Comparison of ENCODE assay signal across 8 mouse cellular contexts in the genomic region with DNA sequence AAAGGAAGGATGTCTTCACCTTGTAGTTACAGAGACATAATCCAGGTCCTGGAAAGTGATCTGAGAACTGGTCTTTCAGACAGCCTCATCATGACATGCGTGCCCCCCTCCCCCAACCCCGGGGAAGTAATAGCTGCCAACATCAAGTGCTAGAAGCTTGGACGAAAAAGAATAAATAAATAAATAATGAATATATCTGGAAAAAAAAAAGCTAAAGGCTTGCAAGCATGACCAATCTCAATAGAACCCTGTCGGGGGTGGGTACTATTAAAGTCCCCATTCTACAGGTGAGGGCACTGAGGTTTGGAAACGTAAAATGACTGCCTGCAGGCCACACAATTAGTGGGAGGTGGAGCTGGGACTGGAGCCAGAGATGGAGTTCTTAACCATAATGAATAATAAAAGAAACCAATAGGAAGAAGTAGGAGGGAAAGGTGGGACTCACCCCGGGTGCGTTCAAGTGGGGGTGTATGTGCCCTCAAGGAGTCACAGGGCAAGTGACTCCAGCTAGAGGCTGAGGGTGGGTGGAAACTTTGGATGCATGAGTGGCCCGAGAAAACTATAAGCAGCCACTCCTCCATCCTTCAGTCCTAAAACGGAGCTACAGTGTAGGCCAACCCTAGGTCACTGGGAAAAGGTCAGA. TPM values are rescaled to one million over a fixed set of nuclear protein-coding genes. Genes with fewer than 3 reads are reported as not detected.
A peak's percentile ranks its signal among the peaks of the same experiment; 100 is the strongest.
DNase-seq lines count a peak whose midpoint lies in the region; ATAC-seq and TF ChIP-seq lines count a peak whose summit lies in the region.

No protein-coding gene starts in this region.

- TF ChIP-seq RAD21 in MEL (IDR thresholded peaks at IDR 0.05; ENCODE audit: low read depth, low read length) = no peak

- H3K9me3 ChIP-seq in MEL (replicated peaks; ENCODE audit: insufficient read depth, low read length) = no peaks in the 10 kb centered on the region
- H3K9me3 ChIP-seq in forebrain, postnatal 0 days (ENCODE audit: low read length) = no peaks in the 10 kb centered on the region
- no peaks in the 10 kb centered on the region for H3K9me3 ChIP-seq in kidney, embryonic 14.5 days (ENCODE audit: control insufficient read depth, low read length)

- H3K4me3 ChIP-seq in MEL (ENCODE audit: control insufficient read depth in 1 of 2, insufficient read depth in 1 of 2, low read depth in 2 of 2, low read length in 2 of 2) = peak overlapping the region; percentile 78 to 98; a peak in 3 of 4 replicates
- peak overlapping the region; percentile 88 for H3K4me3 ChIP-seq in forebrain, postnatal 0 days (ENCODE audit: low read depth, low read length)
- H3K4me3 ChIP-seq in kidney, embryonic 14.5 days (ENCODE audit: low read length) = peak overlapping the region; percentile 69

- ATAC-seq in forebrain, postnatal 0 days = no peak
- ATAC-seq in kidney, embryonic 14.5 days (ENCODE audit: low FRiP score, low TSS enrichment) = 0 out of 2 replicates have a peak, but pooled peaks have one; percentile 33

- DNase-seq in 3134 (ENCODE audit: extremely low read depth, insufficient read length, low spot score) (peak; percentile 44), MEL (ENCODE audit: low read depth, low spot score) (peak; percentile 49)
- no peak for DNase-seq in forebrain, postnatal 0 days
- DNase-seq in lung, postnatal 36 days = peak; percentile 82
- DNase-seq in embryo, embryonic 11 days = no peak
- DNase-seq in testis, postnatal 10 days (ENCODE audit: low spot score) = no peak
- DNase-seq in ovary, postnatal 36 days (ENCODE audit: low spot score) = no peak

- TF ChIP-seq POLR2A in MEL (IDR thresholded peaks at IDR 0.05; ENCODE audit: control insufficient read depth in 1 of 2, insufficient read depth in 1 of 2, low read depth in 1 of 2, low read length in 2 of 2, poor library complexity in 1 of 2) = no peak

- WGBS in forebrain, postnatal 0 days = 26% methylated on average over 9 of the region's 9 CpGs
- WGBS in kidney, embryonic 14.5 days = 27% methylated on average over 9 of the region's 9 CpGs

- H3K9ac ChIP-seq in MEL (ENCODE audit: control insufficient read depth, low read depth, low read length, poor library complexity, severe bottlenecking) = peak overlapping the region; percentile 89
- peak overlapping the region; percentile 84 for H3K9ac ChIP-seq in forebrain, postnatal 0 days
- peak overlapping the region; percentile 91; the same call in 1 of the 2 replicates for H3K9ac ChIP-seq in kidney, embryonic 14.5 days (ENCODE audit: low read depth, low read length)

- peaks cover 3 to 15% of the 10 kb centered on the region in 2 experiments; a peak in 3 of 4 replicates for H3K4me1 ChIP-seq in MEL (ENCODE audit: control insufficient read depth in 1 of 2, insufficient read depth in 2 of 2, low read length in 2 of 2)
- H3K4me1 ChIP-seq in forebrain, postnatal 0 days (ENCODE audit: insufficient read depth) = 0 out of 2 replicates have a peak, but pooled peaks cover 6% of the 10 kb centered on the region
- H3K4me1 ChIP-seq in kidney, embryonic 14.5 days (ENCODE audit: control insufficient read depth, insufficient read depth, low read length) = peaks cover 15% of the 10 kb centered on the region

- peak overlapping the region; percentile 92 for H3K4me2 ChIP-seq in forebrain, postnatal 0 days (ENCODE audit: low read depth)
- peak overlapping the region; percentile 95 for H3K4me2 ChIP-seq in kidney, embryonic 14.5 days (replicated peaks; ENCODE audit: low read depth, low read length)

- no peak for TF ChIP-seq CTCF in MEL (IDR thresholded peaks at IDR 0.05 in 2 of 3, conservative IDR thresholded peaks at IDR 0.05 in 1 of 3; ENCODE audit: control insufficient read depth in 1 of 3, insufficient read depth in 1 of 3, low read depth in 2 of 3, low read length in 3 of 3, poor library complexity in 1 of 3, severe bottlenecking in 1 of 3)
- no peak for TF ChIP-seq CTCF in forebrain, postnatal 0 days (IDR thresholded peaks at IDR 0.05; ENCODE audit: low read depth)

- H3K79me2 ChIP-seq in MEL (ENCODE audit: control insufficient read depth, insufficient read depth, low read length, poor library complexity) = peaks cover 8% of the 10 kb centered on the region

- TF ChIP-seq EP300 in MEL (IDR thresholded peaks at IDR 0.05; ENCODE audit: low read depth in 1 of 2, low read length in 2 of 2) = no peak

- H3K27me3 ChIP-seq in MEL (ENCODE audit: control insufficient read depth in 1 of 2, insufficient read depth in 2 of 2, low read length in 2 of 2) = no peaks in the 10 kb centered on the region
- H3K27me3 ChIP-seq in forebrain, postnatal 0 days (ENCODE audit: insufficient read depth, low read length) = no peaks in the 10 kb centered on the region
- no peaks in the 10 kb centered on the region for H3K27me3 ChIP-seq in kidney, embryonic 14.5 days (ENCODE audit: control insufficient read depth, insufficient read depth, low read length)

- H3K36me3 ChIP-seq in MEL (ENCODE audit: control insufficient read depth in 1 of 2, insufficient read depth in 2 of 2, low read length in 2 of 2) = peaks cover 0 to 6% of the 10 kb centered on the region in 2 experiments; a peak in 2 of 4 replicates
- peaks cover 1% of the 10 kb centered on the region; the same call in 1 of the 2 replicates for H3K36me3 ChIP-seq in forebrain, postnatal 0 days (ENCODE audit: insufficient read depth)
- peaks cover 6% of the 10 kb centered on the region for H3K36me3 ChIP-seq in kidney, embryonic 14.5 days (ENCODE audit: control insufficient read depth, insufficient read depth, low read length)

- no peak overlapping the region for H3K27ac ChIP-seq in MEL (ENCODE audit: control insufficient read depth, low read depth, low read length)
- no peak overlapping the region for H3K27ac ChIP-seq in forebrain, postnatal 0 days (ENCODE audit: low read depth, low read length)
- H3K27ac ChIP-seq in kidney, embryonic 14.5 days (ENCODE audit: low read depth, low read length) = no peak overlapping the region

TF ChIP-seq in MEL, 35 proteins besides CTCF, POLR2A, EP300 and RAD21:
- TF ChIP-seq MAZ (IDR thresholded peaks at IDR 0.05; ENCODE audit: low read depth, low read length) = no peak
- TF ChIP-seq KAT2A (conservative IDR thresholded peaks at IDR 0.05; ENCODE audit: low read depth, low read length) = no peak
- TF ChIP-seq SMC3 (IDR thresholded peaks at IDR 0.05; ENCODE audit: low read depth, low read length) = no peak
- TF ChIP-seq USF2 (IDR thresholded peaks at IDR 0.05; ENCODE audit: borderline replicate concordance in 1 of 2, insufficient read depth in 1 of 2, low read depth in 1 of 2, low read length in 2 of 2) = no peak
- TF ChIP-seq BHLHE40 (IDR thresholded peaks at IDR 0.05; ENCODE audit: borderline replicate concordance, low read depth, low read length) = no peak
- no peak for TF ChIP-seq TBP (IDR thresholded peaks at IDR 0.05; ENCODE audit: low read depth, low read length)
- TF ChIP-seq MAFK (IDR thresholded peaks at IDR 0.05; ENCODE audit: borderline replicate concordance, low read depth, low read length) = no peak
- no peak for TF ChIP-seq CHD2 (IDR thresholded peaks at IDR 0.05; ENCODE audit: low read length)

RNA-seq across cellular contexts. Expression of a gene that starts 18.1 kb away (rescaled TPM):
- total RNA-seq in MEL (2012; rRNA removed) = 6.7 and 6.9 TPM in 2 replicates
- polyA plus RNA-seq in MEL (2012; ENCODE audit: insufficient read depth in 1 of 2, insufficient read length in 2 of 2, low read depth in 1 of 2, low replicate concordance in 2 of 2, missing spikeins in 1 of 2) = 10 to 100 TPM in 1 of 2 experiments, not detected in 1; 15.6 TPM
- total RNA-seq in forebrain, postnatal 0 days (2014; rRNA removed) = 14.8 and 21.2 TPM in 2 replicates
- polyA plus RNA-seq in forebrain, postnatal 0 days (2015; fragmentation: Nextera tagmentation; extraction: Ambion mirVana) = 9.3 and 9.6 TPM in 2 replicates
- polyA plus RNA-seq in kidney, embryonic 14.5 days (2014; fragmentation: Nextera tagmentation; extraction: Ambion mirVana) = 3.0 and 4.2 TPM in 2 replicates

RNA-seq across cellular contexts. Expression of a gene that starts 29.9 kb away (rescaled TPM):
- total RNA-seq in MEL (2012; rRNA removed) = 0.12 and 0.13 TPM in 2 replicates
- under 1 TPM in 1 of 2 experiments, not detected in 1; 0.19 TPM for polyA plus RNA-seq in MEL (2012; ENCODE audit: insufficient read depth in 1 of 2, insufficient read length in 2 of 2, low read depth in 1 of 2, low replicate concordance in 2 of 2, missing spikeins in 1 of 2)
- total RNA-seq in forebrain, postnatal 0 days (2014; rRNA removed) = 3.2 and 3.3 TPM in 2 replicates
- 0.62 and 0.88 TPM in 2 replicates for polyA plus RNA-seq in forebrain, postnatal 0 days (2015; fragmentation: Nextera tagmentation; extraction: Ambion mirVana)
- 8.0 and 9.5 TPM in 2 replicates for polyA plus RNA-seq in kidney, embryonic 14.5 days (2014; fragmentation: Nextera tagmentation; extraction: Ambion mirVana)

RNA-seq across cellular contexts. Expression of a gene that starts 40.6 kb away (rescaled TPM):
- 7.9 and 8.5 TPM in 2 replicates for total RNA-seq in MEL (2012; rRNA removed)
- polyA plus RNA-seq in MEL (2012; ENCODE audit: insufficient read depth in 1 of 2, insufficient read length in 2 of 2, low read depth in 1 of 2, low replicate concordance in 2 of 2, missing spikeins in 1 of 2) = 10 to 100 TPM in 1 of 2 experiments, not detected in 1; 12.0 TPM
- 9.5 and 12.0 TPM in 2 replicates for total RNA-seq in forebrain, postnatal 0 days (2014; rRNA removed)
- polyA plus RNA-seq in forebrain, postnatal 0 days (2015; fragmentation: Nextera tagmentation; extraction: Ambion mirVana) = 9.2 and 12.5 TPM in 2 replicates
- 12.6 and 16.9 TPM in 2 replicates for polyA plus RNA-seq in kidney, embryonic 14.5 days (2014; fragmentation: Nextera tagmentation; extraction: Ambion mirVana)

RNA-seq across cellular contexts. Expression of a gene that starts 47.7 kb away (rescaled TPM):
- total RNA-seq in MEL (2012; rRNA removed) = 26.7 and 28.6 TPM in 2 replicates
- 10 to 100 TPM in 1 of 2 experiments, not detected in 1; 43.3 TPM for polyA plus RNA-seq in MEL (2012; ENCODE audit: insufficient read depth in 1 of 2, insufficient read length in 2 of 2, low read depth in 1 of 2, low replicate concordance in 2 of 2, missing spikeins in 1 of 2)
- 18.5 and 20.5 TPM in 2 replicates for total RNA-seq in forebrain, postnatal 0 days (2014; rRNA removed)
- polyA plus RNA-seq in forebrain, postnatal 0 days (2015; fragmentation: Nextera tagmentation; extraction: Ambion mirVana) = 16.8 and 19.7 TPM in 2 replicates
- 23.6 and 23.9 TPM in 2 replicates for polyA plus RNA-seq in kidney, embryonic 14.5 days (2014; fragmentation: Nextera tagmentation; extraction: Ambion mirVana)

RNA-seq across cellular contexts. Expression of a gene that starts 57.3 kb away (rescaled TPM):
- total RNA-seq in MEL (2012; rRNA removed) = 9.8 and 11.0 TPM in 2 replicates
- polyA plus RNA-seq in MEL (2012; ENCODE audit: insufficient read depth in 1 of 2, insufficient read length in 2 of 2, low read depth in 1 of 2, low replicate concordance in 2 of 2, missing spikeins in 1 of 2) = 10 to 100 TPM in 1 of 2 experiments, not detected in 1; 16.5 TPM
- 8.4 and 11.8 TPM in 2 replicates for total RNA-seq in forebrain, postnatal 0 days (2014; rRNA removed)
- polyA plus RNA-seq in forebrain, postnatal 0 days (2015; fragmentation: Nextera tagmentation; extraction: Ambion mirVana) = 4.2 and 5.4 TPM in 2 replicates
- polyA plus RNA-seq in kidney, embryonic 14.5 days (2014; fragmentation: Nextera tagmentation; extraction: Ambion mirVana) = 6.5 and 10.2 TPM in 2 replicates

Comparison
In these comparisons a context has a peak if more than half of its experiments do, and no peak if none do; other contexts are left out.
1. DNase-seq: peak in 3134 (single experiment), MEL (single experiment) and lung, postnatal 36 days (single experiment); none in forebrain, postnatal 0 days (single experiment), embryo, embryonic 11 days (single experiment), testis, postnatal 10 days (single experiment) and ovary, postnatal 36 days (single experiment).
2. Peak in every context shown above with its lines, with median percentiles within 50 percentile points of each other: H3K4me3 ChIP-seq and H3K9ac ChIP-seq.